Mouse (Mus musculus): ENCODE data around the gene Popdc3. TPM values are rescaled to one million over a fixed set of nuclear protein-coding genes. Genes with fewer than 3 reads are reported as not detected.

Popdc3 gene
- polyA plus RNA-seq (2012; rRNA removed): 0.85 and 1.3 TPM in 2 replicates

GRCm38 (mm10) chr10:45177798-45178197, at the start of gene Popdc3:
Gene Popdc3 (plus strand): TSS chr10:45178098.

GRCm38 (mm10) chr10:45335434-45336422, 157.8 kb downstream of the Popdc3 start, which contains the start of gene Bves:
Gene Bves (plus strand): TSS chr10:45335772.

Other genes starting within 250 kb of the Popdc3 start
- 18.3 and 19.0 TPM in 2 replicates for gene Prep, start 110.9 kb upstream of the Popdc3 start, polyA plus RNA-seq (2012; rRNA removed)
- gene Bves, start 157.7 kb downstream of the Popdc3 start, polyA plus RNA-seq (2012; rRNA removed): 0.95 and 2.0 TPM in 2 replicates

Measured in central nervous system, embryonic 18 days (tissue).